Mouse (Mus musculus) ovary, postnatal 10 days (tissue): ENCODE results near the gene Tns3.

Experiments used
- DNase-seq: peaks from one replicate; pipeline ENCODE4 v3.0.0; 2022; ENCODE audit warnings: low spot score

The Tns3 gene

DNA sequence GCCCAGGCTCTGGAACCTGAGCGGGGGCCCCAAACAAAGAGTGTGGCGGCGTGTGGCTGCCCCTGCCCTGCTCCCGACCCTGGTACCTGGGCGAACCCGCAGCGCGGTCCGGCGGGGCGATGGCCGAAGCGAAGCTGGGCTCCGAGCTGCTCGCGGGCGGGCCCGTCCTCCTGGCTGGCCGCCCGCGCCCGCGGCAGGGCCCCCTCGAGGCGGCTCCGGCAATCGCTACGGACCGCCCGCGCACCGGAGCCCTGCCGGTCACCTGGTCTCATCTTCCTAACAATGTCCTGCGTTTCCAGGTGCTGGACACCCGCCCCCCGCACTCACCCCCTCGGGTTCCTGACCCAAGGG is at the start of gene Tns3:
Gene Tns3, minus strand, starts transcription at position 143 of the 351 bp plus-strand sequence.
- peak; percentile 65 for DNase-seq

DNA sequence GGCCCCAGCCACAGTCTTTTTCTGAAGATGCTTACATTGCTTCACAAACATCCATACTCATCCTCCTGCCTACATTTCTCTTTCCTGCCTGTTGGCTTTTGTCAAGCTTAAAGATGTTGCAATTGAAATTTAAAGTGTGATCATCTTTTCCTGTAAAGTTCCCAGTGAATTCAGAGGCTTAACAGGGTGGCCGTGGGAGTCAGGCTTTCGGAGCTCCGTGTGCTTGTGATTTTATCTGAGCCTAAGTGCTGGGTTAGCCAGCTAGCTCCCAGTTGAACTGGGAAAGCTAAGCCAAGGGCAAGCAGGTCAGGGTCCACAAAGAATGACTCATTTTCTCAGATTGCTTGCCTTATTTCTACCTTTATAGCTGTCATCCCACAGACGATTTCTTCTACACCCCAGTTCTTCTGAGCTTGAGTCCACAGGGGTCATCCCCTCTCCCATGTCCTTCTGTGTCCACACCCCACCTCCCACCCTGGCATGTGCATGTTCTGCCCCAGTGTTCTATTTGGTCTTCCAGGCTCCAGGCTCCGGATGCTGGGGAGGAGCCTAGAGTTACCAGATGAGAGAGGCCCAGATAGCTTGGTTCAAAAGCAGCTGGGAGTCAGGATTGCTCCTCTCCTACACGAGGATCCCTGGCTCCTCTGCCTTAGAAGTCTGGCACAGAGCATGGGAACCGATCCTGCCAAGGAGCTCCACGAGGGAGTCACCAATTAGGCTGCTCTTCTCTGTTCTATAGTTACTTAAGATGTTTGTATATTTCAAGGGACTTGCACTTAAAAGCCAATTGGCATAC is 42.1 kb upstream of the Tns3 start:
- DNase-seq: peak; percentile 22

DNA sequence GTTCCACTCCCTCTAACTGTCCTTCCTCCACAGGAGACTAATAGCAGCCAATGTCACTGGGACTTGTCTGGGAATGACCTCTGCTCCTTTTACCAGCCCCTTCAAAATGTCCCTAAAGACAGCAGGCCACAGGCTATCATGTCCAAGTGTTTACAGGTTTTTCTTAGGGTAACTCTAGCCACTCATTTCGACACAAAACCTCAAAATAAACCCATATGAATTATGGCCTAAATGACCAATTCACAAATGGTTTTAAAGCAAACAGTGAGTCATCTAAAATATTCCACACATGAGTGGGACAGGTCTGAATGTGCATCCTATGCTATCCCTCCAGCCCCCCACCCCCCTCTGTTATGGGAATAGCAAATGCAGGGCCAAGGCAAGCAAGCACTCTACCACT is 40.8 kb upstream of the Tns3 start:
- no peak for DNase-seq

DNA sequence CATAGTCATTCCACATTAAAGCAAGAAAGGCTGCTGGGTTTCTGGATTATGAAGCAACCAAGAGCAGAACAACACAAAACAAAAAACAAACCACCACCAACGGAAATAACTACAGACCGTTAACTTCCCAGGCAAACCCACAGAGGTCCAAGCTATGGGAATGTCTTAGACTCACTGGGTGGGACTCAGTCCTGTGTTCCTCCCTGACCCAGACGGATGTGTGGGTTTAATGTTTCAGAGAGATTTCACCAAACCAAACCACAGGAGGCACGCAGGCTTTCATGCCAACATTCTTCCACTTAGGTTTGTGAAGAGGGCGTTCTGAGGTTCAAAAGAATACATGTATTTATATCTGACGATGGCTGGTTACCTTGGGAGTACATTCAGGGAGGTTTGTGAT is 39.5 kb upstream of the Tns3 start:
- DNase-seq: no peak

DNA sequence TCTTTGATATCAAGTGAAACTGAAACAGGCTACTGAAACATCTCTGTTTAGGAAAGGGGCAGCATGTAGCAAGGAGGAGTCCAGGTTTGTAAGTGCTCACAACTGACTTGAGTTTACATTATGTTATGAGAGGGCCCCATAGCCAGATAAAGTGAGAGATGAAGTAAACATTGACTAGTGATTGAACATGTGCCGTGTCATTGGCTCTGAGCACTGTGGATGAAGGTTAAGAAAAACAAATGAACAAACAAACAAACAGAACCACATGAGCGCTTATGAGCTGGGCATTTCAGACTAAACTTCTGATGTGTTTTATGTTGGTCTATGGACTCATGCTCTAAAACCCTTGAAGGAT is 38.2 kb upstream of the Tns3 start:
- no peak for DNase-seq

DNA sequence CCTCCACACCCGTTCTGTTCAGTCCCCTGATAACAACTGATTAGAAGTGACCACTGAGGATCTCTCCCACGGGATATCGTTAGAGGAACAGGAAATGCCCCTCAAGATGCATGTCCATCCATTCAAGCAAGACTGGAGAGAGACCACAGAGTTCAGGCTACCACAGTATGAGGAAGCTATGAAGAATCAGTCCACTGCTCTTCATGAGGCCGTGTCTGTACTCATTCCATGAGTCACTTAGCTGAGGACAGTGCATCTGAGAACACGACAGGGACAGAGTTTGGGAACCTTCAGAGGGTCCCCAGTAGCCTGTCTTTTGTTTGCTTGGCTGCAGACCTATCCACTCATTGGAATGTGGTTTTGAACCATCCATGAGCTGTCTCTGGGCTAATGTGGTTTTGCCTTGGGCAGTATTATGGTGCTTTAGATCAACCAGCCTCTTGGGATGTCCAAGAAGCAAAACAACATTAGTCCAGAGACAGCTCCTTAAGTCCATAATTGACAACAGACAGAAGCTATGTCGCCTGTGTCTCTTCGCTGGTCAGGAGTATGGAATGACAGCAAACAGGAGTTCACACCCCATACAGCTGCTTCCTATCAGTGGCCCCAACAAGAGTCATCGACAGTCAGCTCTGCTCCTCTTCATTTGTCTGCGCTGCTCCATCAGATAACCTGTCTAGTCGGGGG is 37.7 kb upstream of the Tns3 start:
- no peak for DNase-seq

DNA sequence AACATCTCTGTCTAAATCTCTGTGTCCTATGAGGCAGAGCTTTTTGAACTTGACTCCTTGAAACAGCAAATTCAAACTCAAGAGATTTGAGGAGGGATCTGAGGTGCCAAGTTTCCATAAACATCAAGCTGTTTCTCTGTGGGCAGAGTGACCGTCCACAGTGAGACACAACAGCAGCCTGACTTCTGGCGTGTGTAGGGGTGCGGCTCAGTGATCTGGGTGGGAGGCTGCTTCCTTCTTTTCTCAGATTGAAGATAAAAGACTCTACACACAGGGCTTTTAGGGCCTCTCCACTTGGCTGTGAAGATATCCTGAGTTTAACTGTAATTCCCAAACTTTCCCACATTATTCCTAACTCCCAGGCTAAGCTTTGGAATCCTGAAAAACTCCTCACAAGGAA is 37.1 kb upstream of the Tns3 start:
- DNase-seq: no peak

DNA sequence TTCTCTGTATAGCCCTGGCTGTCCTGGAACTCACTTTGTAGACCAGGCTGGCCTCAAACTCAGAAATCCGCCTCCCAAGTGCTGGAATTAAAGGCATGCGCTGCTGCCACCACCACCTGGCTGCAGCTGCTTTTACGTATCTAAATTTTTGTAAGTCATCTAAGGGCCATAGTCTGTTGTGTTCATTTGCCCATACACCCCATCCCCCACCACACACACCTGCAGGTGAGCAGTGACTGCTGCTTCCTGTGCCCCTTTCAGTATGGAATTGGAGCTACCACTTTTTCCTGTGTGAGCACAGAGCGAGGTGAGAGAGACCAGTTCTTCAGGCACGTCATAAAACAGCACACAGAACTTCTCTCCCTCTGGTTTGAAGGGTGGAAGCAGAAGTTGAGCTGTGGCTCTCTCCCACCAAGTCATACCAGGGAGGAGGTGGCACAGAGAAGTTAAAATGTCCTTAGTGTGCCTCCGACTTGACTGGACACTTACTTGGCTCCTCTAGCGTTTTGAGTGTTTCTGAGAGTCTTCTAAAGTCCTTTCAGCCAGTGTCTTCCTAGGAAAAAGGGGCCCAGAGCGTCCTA is 36.4 kb upstream of the Tns3 start:
- no peak for DNase-seq

DNA sequence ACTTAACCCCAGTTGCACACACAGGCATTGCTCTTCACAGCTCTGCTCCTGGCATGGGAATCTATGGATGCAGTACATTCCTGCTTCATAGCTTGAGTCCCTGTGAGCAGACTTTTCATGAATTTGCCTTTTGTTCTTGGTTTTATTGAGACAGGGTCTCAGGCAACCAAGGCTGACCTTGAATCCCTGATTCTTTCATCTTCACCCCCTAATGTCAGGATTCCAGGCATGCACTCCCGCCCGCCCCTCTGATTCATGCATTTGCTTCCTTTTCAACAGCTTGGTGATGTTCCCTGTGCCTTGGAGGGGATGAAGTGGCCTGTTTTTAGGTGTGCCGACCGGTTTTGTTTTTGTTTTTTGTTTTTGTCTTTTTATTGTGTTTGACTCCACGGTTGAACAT is 35.4 kb upstream of the Tns3 start:
- no peak for DNase-seq

DNA sequence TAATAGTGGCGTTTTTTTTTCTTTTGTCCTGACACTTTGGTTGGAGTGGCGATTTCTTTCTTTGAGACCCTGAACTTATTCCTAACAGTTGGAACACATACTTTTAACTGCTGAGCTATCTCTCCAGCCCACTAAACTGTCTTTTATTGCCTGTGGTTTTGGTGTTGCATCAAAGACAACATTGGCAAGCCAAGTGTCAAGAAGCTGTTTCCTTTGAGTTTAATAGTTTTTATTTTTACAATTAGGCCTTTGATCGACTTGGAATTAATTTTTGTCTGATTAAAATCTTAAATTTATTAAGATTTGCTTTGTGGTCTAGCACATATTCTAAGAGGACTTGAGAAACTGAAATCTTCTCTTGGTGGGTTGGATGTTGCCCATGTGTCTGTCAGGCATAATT is 33.3 kb upstream of the Tns3 start:
- no peak for DNase-seq

DNA sequence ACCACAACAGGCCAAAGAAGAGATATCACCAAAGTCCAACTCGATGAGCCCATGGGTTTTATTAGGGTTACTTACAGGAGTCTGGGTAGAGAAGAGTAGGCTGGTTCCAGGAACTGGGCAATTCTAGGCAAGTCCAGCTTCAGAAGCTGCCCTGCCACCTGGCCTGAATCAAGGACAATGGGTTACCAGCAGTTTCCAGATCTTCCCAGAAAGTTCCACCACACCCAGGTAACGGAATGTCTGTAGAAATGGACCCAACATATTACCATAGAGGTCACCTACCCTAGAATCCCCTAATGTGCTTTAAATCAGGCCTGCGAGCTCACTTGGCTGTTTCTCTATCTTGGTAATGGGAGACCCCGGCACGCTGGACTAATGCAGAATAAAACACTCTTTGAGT is 29.8 kb upstream of the Tns3 start:
- DNase-seq: no peak

DNA sequence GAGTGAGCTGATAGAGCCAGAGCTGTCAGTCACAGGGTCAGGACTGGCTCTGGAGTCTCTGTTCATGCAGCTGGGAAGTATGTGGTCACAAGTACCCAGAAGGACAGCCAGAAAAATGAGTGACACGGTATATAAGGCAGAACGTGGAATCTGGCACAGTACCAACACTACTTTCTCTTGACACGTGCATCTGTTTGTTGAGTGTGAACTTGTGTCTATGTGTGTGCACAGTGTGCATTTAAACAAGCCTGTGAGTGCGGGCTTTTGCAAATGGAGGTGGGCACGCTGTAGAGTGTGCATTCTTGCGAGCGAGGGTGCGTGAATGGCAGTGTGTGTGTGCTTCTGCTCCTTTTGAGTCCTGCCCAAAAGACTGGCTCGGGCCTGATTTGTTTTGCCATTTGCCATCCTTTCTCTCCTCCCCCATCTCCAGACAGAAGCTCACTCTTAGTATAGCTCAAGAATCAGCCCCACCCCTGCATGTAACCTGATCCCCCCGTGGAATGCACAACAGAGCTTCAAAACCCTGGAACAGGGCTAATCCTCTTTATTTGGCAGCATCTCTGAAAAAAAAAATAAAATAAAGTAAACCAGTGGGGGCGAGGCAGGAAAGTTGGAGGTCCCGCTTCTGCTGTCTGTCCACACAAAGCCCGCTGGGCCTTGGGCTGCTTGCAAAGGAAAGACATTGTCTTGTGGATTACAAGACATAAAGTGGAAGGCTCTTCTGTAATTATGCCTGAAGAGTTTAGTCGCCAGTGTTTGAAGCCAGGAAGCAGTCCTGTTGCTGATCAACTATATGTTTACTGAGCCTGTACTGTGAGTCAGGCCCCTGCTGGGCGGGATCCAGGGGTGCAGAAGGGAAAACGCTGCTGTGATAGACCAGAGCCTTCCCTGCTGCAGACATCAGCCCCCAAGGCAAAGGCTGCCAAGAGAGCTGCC is 28.5 kb upstream of the Tns3 start:
- peak; percentile 36 for DNase-seq

DNA sequence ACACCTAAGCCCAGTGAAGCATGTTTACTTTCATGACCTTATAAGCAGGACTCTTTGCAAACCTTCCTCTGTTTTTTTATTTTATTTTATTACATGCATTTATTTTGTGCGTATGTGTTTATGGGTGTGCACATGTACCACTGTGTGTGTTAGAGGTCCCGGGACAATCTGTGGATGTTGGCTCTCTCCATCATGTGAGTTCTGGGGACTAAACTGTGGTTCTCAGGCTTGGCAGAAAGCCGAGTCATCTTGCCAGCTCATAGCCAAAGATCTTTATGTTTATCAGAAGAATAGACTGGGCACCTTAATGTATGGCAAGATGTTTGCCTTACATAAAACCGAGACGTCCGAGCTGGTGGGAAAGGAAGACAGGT is 27.8 kb upstream of the Tns3 start:
- DNase-seq: no peak

DNA sequence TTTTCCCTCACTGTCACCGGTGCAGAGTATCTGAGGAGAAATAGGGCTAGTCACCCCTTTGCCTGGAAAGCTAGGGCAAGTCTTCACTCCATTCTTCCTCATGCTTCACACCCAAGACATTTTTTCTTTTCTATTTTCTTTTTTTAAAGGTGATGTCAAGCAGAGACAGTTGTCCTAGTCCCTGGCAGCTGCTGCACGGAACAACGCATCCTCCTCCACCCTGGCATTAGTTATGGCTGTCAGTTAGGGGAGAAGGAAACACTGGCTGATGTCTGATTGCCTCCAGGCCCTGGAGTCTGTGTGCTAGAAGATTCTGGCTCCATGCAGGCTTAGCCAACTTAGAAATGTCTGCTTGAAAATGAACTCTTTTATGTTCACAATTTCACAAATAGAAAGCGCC is 27.3 kb upstream of the Tns3 start:
- no peak for DNase-seq

DNA sequence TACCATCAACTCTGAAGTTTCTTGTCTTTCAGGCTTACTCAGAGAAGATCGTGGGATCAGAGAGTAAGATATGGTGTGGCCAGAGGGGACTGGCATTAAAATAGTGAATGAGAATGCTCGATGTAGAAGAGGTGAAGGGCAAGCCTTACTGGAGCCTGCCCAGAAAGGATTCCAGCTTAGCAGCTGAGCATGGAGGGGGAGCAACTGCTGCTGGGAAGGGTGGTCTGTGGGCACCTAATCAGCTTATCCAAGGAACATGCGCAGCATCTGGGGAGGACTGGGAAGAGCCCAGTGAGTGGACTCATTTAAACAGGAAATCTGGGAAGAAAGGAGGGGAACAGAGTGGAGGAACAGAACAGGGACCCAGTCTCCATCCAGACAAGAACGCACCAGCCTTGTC is 26.3 kb upstream of the Tns3 start:
- DNase-seq: no peak

DNA sequence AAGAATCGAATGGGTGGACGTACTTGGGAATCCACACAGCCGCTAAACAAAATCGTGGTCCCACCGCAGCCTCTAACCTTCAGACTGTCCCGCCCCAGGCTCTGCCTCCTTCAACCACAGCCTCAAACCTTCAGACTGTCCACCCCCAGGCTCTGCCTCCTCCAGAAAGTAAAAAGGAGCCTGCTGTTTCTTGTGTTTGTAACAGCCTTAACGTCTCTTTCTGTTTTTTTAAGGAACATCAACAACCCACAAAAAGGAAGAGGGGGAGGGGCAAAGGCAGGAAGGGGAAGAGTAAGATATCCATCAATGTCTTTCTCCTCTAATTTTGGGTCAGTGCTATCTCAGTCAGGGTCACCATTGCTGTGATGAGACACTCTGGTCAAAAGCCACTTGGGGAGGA is 25.2 kb upstream of the Tns3 start:
- no peak for DNase-seq

DNA sequence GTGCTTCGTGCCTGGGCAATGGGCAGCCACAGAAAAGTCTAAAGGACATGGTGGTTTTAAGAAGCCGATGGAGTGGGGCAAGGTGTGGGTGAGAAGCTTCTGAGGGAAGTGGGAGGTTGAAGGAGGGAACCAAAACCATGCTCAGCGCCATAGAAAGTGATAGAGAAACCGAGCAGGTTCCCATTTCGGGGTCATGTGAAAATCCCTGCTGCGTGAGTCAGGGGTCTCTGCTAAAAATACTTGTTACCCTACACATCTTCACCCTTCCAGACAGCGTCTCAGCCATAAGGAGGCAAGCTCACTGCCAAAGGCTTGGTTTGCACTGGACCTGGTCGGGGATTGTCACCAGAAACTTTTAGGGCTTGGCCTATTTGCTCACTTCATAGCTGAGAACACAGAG is 24.6 kb upstream of the Tns3 start:
- no peak for DNase-seq

DNA sequence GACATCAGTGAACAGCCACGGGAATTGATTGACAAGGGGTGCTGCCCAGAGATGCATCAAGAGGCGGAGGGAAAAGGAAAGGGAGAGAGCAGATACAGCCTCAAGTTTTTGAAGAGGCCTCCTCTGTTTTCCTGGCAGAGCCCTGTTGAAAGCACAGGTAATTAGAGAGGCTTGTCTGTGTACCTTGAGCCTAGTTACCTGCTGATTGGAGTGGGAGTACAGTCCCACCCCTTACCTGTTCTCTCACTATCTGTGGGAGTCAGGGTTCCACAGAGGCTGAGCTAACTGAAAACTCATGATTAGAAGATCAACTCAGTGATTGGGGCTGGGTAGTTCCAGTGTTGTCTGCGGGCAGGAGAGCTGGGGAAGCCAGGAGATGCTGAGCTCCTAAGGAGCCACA is 22.2 kb upstream of the Tns3 start:
- DNase-seq: no peak

DNA sequence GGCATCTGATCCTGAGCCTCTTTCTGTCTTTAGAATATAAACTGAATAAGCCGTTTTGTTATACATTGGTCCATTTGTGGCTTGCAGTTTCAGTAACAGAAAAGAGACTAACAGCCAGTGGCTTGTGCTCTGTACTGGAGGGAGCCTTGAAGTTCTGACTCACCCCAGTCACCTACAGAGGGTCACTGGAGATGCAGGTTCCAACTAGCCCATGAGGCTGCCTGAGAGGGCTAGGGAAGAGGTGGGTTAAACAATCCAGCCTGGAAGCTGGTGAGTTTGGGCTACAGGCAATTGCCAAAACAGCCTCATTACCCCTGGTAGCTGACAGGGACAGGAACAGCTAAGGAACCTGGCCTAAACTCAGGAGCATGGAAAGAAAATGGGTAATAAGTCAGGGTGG is 21.7 kb upstream of the Tns3 start:
- DNase-seq: no peak

DNA sequence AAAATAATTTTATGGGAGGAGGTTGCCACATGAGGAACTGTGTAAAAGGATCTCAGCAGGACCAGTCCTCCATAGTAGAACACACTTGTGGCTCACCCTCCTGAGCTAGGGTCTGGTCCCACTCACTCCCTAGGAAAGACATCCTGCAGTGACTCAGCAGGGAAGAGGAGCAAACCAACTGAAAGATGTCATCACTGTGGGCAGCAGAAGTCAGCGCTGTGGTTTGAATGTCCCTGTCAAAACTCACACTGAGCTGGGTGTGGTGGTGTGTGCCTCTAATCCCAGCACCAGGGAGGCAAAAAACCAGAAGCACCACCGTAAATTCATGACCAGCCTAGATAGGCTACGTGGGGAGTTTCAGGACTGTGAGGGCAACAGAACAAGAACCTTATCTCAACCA is 20.9 kb upstream of the Tns3 start:
- no peak for DNase-seq

DNA sequence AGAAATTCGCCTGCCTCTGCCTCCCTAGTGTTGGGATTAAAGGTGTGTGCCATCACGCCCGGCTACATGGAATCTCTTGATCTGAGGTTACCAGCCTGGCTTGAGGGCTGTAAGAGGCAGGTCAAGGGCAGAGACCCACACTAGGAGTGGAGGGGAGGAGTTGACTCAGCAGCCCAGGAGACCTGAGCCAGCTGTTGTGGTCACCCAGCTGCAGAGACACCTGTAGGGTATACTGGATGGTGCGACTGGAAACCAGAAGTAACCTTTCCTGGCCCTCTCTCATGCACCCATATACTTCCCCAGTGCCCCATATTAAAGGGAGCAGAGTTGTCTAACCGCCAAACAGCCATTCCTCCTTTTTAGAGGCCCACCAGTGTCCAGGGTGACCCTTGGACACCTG is 19.9 kb upstream of the Tns3 start:
- DNase-seq: no peak

DNA sequence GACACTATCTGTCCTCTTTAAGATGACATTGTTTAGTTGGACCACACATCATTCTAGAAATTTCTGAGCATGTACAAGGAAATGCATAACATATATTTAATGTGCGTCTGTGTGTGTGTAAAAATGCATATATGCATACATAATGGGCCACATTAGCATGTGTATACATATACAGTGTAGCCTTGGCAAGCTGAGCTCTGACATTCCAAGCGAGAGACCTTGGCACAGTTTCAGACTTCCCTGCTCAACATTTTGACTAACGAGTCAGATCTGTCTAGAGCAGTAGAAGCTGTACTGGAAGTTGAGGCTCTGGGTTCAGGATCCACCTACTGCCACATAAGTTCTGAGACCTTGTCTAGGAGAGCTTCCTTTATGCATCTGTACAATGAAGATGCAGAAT is 17.0 kb upstream of the Tns3 start:
- DNase-seq: no peak

DNA sequence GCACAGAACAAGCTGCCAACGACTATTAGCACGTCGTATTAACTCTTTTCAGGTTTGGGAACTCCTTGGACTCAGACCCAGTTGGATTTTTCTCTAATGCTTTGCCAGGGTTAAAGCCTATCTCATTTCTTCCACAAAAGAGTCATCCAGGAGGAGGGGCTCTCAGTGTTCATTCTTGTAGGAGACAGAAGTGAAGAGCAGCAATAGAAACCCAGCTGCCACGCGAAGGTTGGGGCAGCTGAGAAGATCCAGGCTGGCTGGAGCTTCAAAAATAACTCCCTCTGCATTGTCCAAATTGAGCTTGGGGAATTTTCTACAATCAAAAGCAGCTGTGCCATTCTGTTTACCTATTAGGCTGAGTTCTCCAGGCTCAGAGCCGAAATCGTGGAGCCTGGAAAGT is 16.3 kb upstream of the Tns3 start:
- DNase-seq: no peak
